Mouse (Mus musculus): ENCODE results near the gene Zfp459. TPM values are rescaled to one million over a fixed set of nuclear protein-coding genes. Genes with fewer than 3 reads are reported as not detected.
"Not testable (repeated sequence)": the region's sequence is repeated elsewhere in the genome, so short reads cannot be mapped to it uniquely, and the experiment has no call there.

Gene Zfp459
- polyA plus RNA-seq (2012; rRNA removed): 0.14 and 0.62 TPM in 2 replicates

DNA sequence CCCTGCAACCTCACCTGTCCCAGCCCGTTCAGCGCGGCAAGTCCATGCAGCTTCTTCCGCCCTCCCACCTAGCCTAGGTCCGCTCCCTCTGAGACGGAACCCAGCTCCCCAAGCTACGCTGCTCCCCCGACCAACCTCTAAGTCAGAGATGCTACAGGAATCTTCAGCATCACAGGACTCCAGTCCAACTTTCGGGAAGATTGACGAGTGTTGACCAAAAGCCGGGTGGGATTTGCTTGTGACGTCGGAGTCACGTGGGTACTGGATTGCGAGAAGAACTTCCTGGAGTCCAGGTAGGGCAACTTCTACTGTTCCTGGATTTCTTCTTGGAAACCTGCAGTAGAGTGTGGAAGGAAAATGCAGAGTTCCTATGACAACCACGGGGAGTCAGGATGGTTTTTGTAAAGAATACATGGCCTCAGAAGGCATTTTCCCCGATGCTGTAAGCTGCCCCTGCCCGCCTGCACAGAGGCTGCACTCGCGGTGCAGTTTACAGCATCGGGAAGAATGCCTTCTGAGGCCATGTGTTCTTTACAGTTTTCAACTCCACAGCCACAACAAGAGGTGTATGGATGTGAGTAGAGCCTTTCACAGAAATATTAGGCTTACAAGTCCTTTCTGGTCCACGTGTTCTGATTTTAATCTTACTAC, at the start of gene Zfp459:
Gene Zfp459 (minus strand): TSS at position 212 of the 651 bp plus-strand sequence.
- Histone ChIP-seq H3K36me3 (ENCODE audit: control insufficient read depth, insufficient read depth, low read length) (no peaks in the 10 kb centered on the region), H3K4me3 (ENCODE audit: control insufficient read depth, low read depth, low read length) (peak within 1 kb of the TSS; percentile 86), H3K4me1 (ENCODE audit: control insufficient read depth, insufficient read depth, low read length) (peaks cover 2% of the 10 kb centered on the region), H3K27me3 (ENCODE audit: control insufficient read depth, insufficient read depth, low read length) (no peaks in the 10 kb centered on the region), H3K27ac (ENCODE audit: control insufficient read depth, insufficient read depth, low read depth, low read length) (no peak within 1 kb of the TSS)
- TF ChIP-seq POLR2A (IDR thresholded peaks at IDR 0.05; ENCODE audit: control insufficient read depth, low read depth, low read length): no peak
- TF ChIP-seq CTCF (IDR thresholded peaks at IDR 0.05; ENCODE audit: control insufficient read depth, insufficient read depth, insufficient replicate concordance, low read depth, low read length): no peak

GRCm38 (mm10) chr13:67469274-67469673, 48.1 kb upstream of the Zfp459 start:
- Histone ChIP-seq H3K4me1 (ENCODE audit: control insufficient read depth, insufficient read depth, low read length) (no peaks in the 10 kb centered on the region), H3K36me3 (ENCODE audit: control insufficient read depth, insufficient read depth, low read length) (no peaks in the 10 kb centered on the region), H3K27me3 (ENCODE audit: control insufficient read depth, insufficient read depth, low read length) (no peaks in the 10 kb centered on the region), H3K27ac (ENCODE audit: control insufficient read depth, insufficient read depth, low read depth, low read length) (no peak overlapping the region), H3K4me3 (ENCODE audit: control insufficient read depth, low read depth, low read length) (no peak overlapping the region)
- no peak for TF ChIP-seq POLR2A (IDR thresholded peaks at IDR 0.05; ENCODE audit: control insufficient read depth, low read depth, low read length)
- no peak for TF ChIP-seq CTCF (IDR thresholded peaks at IDR 0.05; ENCODE audit: control insufficient read depth, insufficient read depth, insufficient replicate concordance, low read depth, low read length)

- not testable (repeated sequence) for H3K27ac ChIP-seq (ENCODE audit: control insufficient read depth, insufficient read depth, low read depth, low read length); H3K27me3 ChIP-seq (ENCODE audit: control insufficient read depth, insufficient read depth, low read length); H3K36me3 ChIP-seq (ENCODE audit: control insufficient read depth, insufficient read depth, low read length); H3K4me1 ChIP-seq (ENCODE audit: control insufficient read depth, insufficient read depth, low read length); H3K4me3 ChIP-seq (ENCODE audit: control insufficient read depth, low read depth, low read length)
Measured at GRCm38 (mm10) chr13:67463506-67464185, 42.4 kb upstream of the Zfp459 start.

GRCm38 (mm10) chr13:67452021-67452309, 30.7 kb upstream of the Zfp459 start:
- no peak overlapping the region for H3K4me3 ChIP-seq (ENCODE audit: control insufficient read depth, low read depth, low read length)
- H3K27ac ChIP-seq (ENCODE audit: control insufficient read depth, insufficient read depth, low read depth, low read length): peak overlapping the region; percentile 30; the same call in 1 of the 2 replicates

DNA sequence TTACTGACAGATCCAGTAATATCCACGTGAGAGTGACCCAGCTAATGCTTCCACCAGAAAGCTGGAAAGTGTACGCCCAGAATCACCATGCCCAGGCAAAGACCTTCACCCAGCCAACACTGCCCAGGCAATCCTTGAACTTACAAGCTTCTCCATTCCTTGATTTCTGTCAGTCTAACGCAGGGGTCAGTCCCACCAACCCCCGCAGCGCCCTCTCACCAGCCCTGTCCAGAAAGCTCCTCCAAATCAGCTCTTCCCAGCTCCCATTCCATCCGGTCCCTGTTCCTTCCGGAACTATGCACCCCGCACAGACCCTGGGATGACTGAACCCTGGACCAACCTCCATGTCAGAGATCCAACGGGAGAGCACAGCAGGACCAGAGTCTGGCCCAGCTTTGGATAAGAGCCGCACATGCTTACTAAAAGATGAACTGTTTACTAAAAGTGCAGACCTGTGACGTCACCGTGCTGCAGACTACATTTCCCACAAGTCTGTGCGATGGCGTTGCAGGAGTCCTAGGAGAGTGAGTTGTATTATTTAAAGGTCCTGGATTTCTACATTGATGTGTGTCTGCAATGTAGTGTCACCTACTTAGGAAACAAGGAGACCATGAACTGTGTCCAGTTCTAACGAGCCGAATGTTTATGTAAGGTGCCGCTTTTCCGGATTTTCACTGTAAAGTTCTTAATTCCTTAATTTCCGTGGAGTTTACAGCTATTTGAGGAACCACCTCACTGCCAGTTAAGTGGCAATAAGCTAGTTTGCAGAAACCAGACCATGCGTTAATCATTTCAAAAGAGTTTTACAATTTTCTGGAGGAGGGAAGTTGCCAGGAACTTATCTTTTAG, 30.2 kb upstream of the Zfp459 start, which contains the start of gene Zfp874a:
Gene Zfp874a (minus strand): TSS at position 453 of the 849 bp plus-strand sequence.
- Histone ChIP-seq H3K27me3 (ENCODE audit: control insufficient read depth, insufficient read depth, low read length) (no peaks in the 10 kb centered on the region), H3K36me3 (ENCODE audit: control insufficient read depth, insufficient read depth, low read length) (no peaks in the 10 kb centered on the region), H3K4me3 (ENCODE audit: control insufficient read depth, low read depth, low read length) (peak within 1 kb of the TSS; percentile 90), H3K27ac (ENCODE audit: control insufficient read depth, insufficient read depth, low read depth, low read length) (peak within 1 kb of the TSS; percentile 72), H3K4me1 (ENCODE audit: control insufficient read depth, insufficient read depth, low read length) (peaks cover 5% of the 10 kb centered on the region)
- TF ChIP-seq POLR2A (IDR thresholded peaks at IDR 0.05; ENCODE audit: control insufficient read depth, low read depth, low read length) (no peak), CTCF (IDR thresholded peaks at IDR 0.05; ENCODE audit: control insufficient read depth, insufficient read depth, insufficient replicate concordance, low read depth, low read length) (no peak)

More at GRCm38 (mm10) chr13:67452021-67452309, 30.7 kb upstream of the Zfp459 start:
- Histone ChIP-seq H3K4me1 (ENCODE audit: control insufficient read depth, insufficient read depth, low read length) (peaks cover 5% of the 10 kb centered on the region), H3K27me3 (ENCODE audit: control insufficient read depth, insufficient read depth, low read length) (no peaks in the 10 kb centered on the region), H3K36me3 (ENCODE audit: control insufficient read depth, insufficient read depth, low read length) (no peaks in the 10 kb centered on the region)
- TF ChIP-seq CTCF (IDR thresholded peaks at IDR 0.05; ENCODE audit: control insufficient read depth, insufficient read depth, insufficient replicate concordance, low read depth, low read length) (no peak), POLR2A (IDR thresholded peaks at IDR 0.05; ENCODE audit: control insufficient read depth, low read depth, low read length) (no peak)

DNA sequence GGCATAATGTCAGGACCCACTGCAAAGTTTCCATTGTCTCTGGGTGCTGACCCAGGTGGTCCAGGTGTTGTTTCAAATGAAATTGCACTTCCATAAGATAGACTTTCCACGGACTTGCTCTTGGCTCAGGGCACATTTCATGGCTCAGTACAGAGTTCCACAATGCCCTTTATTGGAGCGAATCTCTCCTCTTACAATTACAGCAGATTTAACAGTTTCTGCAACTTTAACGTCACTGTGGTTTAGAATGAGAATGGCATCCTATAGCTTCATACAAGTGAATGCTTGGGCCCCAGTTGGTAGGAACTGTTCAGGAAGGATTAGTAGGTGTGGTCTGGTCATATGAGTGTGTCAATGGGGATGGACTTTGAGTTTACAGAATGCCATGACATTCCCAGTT, 15.9 kb upstream of the Zfp459 start:
- H3K36me3 ChIP-seq (ENCODE audit: control insufficient read depth, insufficient read depth, low read length); H3K4me3 ChIP-seq (ENCODE audit: control insufficient read depth, low read depth, low read length); H3K27ac ChIP-seq (ENCODE audit: control insufficient read depth, insufficient read depth, low read depth, low read length); H3K4me1 ChIP-seq (ENCODE audit: control insufficient read depth, insufficient read depth, low read length); H3K27me3 ChIP-seq (ENCODE audit: control insufficient read depth, insufficient read depth, low read length): not testable (repeated sequence)

DNA sequence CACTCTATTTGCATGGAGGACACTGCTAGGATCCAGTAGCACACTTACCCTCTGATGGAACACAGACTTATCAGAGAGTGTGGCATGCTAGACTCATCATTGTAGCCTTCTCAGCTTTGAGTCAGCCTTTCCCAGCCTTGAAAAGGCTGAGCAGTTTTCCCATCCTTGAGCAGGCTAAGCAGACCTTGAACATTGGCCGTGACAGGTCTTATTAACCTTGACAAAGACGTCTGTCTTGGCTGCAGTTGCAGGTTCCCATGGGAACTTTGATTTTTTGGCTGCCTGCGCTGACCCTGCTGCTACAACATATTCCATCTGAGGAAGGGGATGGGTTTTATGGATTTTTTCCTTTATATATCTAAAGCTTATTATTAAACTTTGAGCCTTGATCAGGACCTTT, 6.9 kb upstream of the Zfp459 start:
- no peak overlapping the region for H3K4me3 ChIP-seq (ENCODE audit: control insufficient read depth, low read depth, low read length)
- no peaks in the 10 kb centered on the region for H3K4me1 ChIP-seq (ENCODE audit: control insufficient read depth, insufficient read depth, low read length)
- no peaks in the 10 kb centered on the region for H3K27me3 ChIP-seq (ENCODE audit: control insufficient read depth, insufficient read depth, low read length)
- H3K27ac ChIP-seq (ENCODE audit: control insufficient read depth, insufficient read depth, low read depth, low read length): no peak overlapping the region
- TF ChIP-seq POLR2A (IDR thresholded peaks at IDR 0.05; ENCODE audit: control insufficient read depth, low read depth, low read length): no peak
- no peak for TF ChIP-seq CTCF (IDR thresholded peaks at IDR 0.05; ENCODE audit: control insufficient read depth, insufficient read depth, insufficient replicate concordance, low read depth, low read length)
- H3K36me3 ChIP-seq (ENCODE audit: control insufficient read depth, insufficient read depth, low read length): no peaks in the 10 kb centered on the region

DNA sequence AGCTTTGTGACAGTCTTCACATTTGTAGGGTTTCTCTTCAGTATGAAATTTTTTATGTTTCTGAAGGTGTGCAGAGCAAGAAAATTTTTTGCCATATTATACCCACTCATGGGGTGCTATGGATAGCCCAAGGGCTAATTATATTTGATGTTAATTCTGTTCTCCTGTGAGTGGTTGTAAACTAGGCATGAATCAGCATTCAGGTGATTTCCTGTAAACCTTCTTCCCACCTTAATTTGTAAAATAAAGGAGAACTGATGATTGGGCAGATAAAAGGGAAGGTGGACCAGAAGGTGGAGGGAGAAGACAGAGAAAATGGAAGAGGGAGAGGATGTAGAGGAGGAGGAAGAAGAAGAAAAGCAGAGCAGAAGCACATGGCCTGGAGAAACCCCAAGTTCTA, 4.5 kb upstream of the Zfp459 start:
- H3K27me3 ChIP-seq (ENCODE audit: control insufficient read depth, insufficient read depth, low read length); H3K4me1 ChIP-seq (ENCODE audit: control insufficient read depth, insufficient read depth, low read length); H3K4me3 ChIP-seq (ENCODE audit: control insufficient read depth, low read depth, low read length); H3K27ac ChIP-seq (ENCODE audit: control insufficient read depth, insufficient read depth, low read depth, low read length); H3K36me3 ChIP-seq (ENCODE audit: control insufficient read depth, insufficient read depth, low read length): not testable (repeated sequence)

DNA sequence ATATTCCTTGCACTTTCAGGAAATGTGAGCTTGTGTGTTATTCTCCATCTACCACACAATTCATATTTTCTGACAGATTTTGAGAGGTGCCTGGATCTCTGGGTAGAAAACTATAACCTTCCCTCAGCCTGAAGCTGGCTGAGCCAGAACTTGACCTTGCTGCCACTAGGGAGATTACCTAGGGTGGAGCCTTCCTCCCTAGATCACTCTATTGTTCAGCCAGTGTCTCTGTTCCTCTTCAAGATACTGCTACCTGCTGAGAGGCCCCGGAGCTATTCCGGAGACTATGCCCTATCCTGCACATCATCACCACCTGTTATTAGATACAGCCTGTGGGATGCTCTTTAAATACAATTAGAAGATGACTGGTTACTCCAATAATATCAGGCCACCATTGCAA, 1.3 kb upstream of the Zfp459 start:
- H3K4me3 ChIP-seq (ENCODE audit: control insufficient read depth, low read depth, low read length); H3K36me3 ChIP-seq (ENCODE audit: control insufficient read depth, insufficient read depth, low read length); H3K27ac ChIP-seq (ENCODE audit: control insufficient read depth, insufficient read depth, low read depth, low read length); H3K4me1 ChIP-seq (ENCODE audit: control insufficient read depth, insufficient read depth, low read length); H3K27me3 ChIP-seq (ENCODE audit: control insufficient read depth, insufficient read depth, low read length): not testable (repeated sequence)
